ENCODE assay signal across 16 mouse cellular contexts in the genomic region with DNA sequence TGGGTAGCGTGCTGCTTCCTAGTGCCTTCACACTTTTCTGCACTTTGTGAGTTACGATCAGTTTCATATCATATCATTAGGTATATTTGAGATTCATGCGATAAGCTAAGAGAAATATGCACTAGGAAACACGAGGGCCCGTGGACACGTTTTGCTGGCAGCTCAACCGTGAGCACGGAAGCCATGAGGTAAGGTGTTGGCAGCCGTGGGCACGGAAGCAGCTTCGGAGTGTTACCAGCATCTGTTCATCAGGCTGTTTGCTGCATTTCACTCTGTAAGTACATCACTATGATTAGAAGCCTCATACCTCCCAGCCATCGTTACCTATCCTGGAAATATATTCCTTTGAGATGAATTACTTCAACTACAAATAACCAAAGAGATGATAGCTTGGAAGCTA.
DNase-seq lines count a peak whose midpoint lies in the region; ATAC-seq and TF ChIP-seq lines count a peak whose summit lies in the region.
"Had no signal": no experiment of that assay in that cellular context is flagged by ENCODE, and none has a peak within 500 bp of the region (broad histone marks: within the 10 kb centered on the region; RNA-seq: fewer than 3 reads in every experiment).

No protein-coding gene starts in this region.

- no peaks in the 10 kb centered on the region for H3K4me1 ChIP-seq in neural tube, embryonic 15.5 days
- H3K4me1 ChIP-seq: lung, embryonic 15.5 days; neural tube, embryonic 13.5 days had no signal

- no peaks in the 10 kb centered on the region for H3K27me3 ChIP-seq in neural tube, embryonic 15.5 days (replicated peaks)
- H3K27me3 ChIP-seq: lung, embryonic 15.5 days; neural tube, embryonic 13.5 days had no signal

- TF ChIP-seq POLR2A in brain, embryonic 14.5 days (IDR thresholded peaks at IDR 0.05; ENCODE audit: borderline replicate concordance, extremely low read depth, insufficient read depth, insufficient read length, poor library complexity, severe bottlenecking), result no peak

- no peak overlapping the region for H3K4me2 ChIP-seq in neural tube, embryonic 15.5 days
- H3K4me2 ChIP-seq: hindbrain, embryonic 14.5 days; liver, embryonic 11.5 days; lung, embryonic 15.5 days; neural tube, embryonic 13.5 days had no signal

- no peak overlapping the region for H3K4me3 ChIP-seq in neural tube, embryonic 15.5 days (replicated peaks)
- H3K4me3 ChIP-seq: lung, embryonic 15.5 days; neural tube, embryonic 13.5 days had no signal

- WGBS in neural tube, embryonic 15.5 days, result 79% methylated on average over 12 of the region's 12 CpGs

- no peak overlapping the region for H3K9ac ChIP-seq in neural tube, embryonic 15.5 days (replicated peaks)
- H3K9ac ChIP-seq: hindbrain, embryonic 14.5 days; lung, embryonic 15.5 days; neural tube, embryonic 13.5 days had no signal

- no peaks in the 10 kb centered on the region for H3K36me3 ChIP-seq in neural tube, embryonic 15.5 days
- H3K36me3 ChIP-seq: lung, embryonic 15.5 days; neural tube, embryonic 13.5 days had no signal

- H3K9me3 ChIP-seq in neural tube, embryonic 15.5 days (replicated peaks), result no peaks in the 10 kb centered on the region
- H3K9me3 ChIP-seq: lung, embryonic 15.5 days; neural tube, embryonic 13.5 days had no signal

- ATAC-seq in neural tube, embryonic 15.5 days (ENCODE audit: low FRiP score), result no peak
- ATAC-seq: intestine, embryonic 16.5 days had no signal

- peak; percentile 2 to 26 for DNase-seq in frontal cortex, adult 2 months (ENCODE audit: extremely low spot score in 1 of 2, low spot score in 1 of 2)
- no peak for DNase-seq in frontal cortex, postnatal 14 days (ENCODE audit: low spot score in 2 of 2)
- peak; percentile 72 for DNase-seq in brain, embryonic 14.5 days (ENCODE audit: low read depth)
- peak; percentile 2 for DNase-seq in left cerebral cortex, adult 11 months (ENCODE audit: low spot score)
- peak; percentile 45 to 57 for DNase-seq in right cerebral cortex, adult 2 months (ENCODE audit: low spot score in 2 of 2)
- DNase-seq in urinary bladder, adult 18-20 months (ENCODE audit: low spot score in 2 of 2), result no peak
- DNase-seq: adrenal gland, adult 8-10 months; cerebellum, adult 9-10 months; thymus, postnatal 36 days had no signal

- no peak overlapping the region for H3K27ac ChIP-seq in neural tube, embryonic 15.5 days (replicated peaks)
- H3K27ac ChIP-seq: hindbrain, embryonic 14.5 days; kidney, postnatal 0 days; lung, embryonic 15.5 days; neural tube, embryonic 13.5 days had no signal

- no peak for TF ChIP-seq CTCF in brain, embryonic 14.5 days (IDR thresholded peaks at IDR 0.05; ENCODE audit: borderline replicate concordance, extremely low read depth, insufficient read depth, insufficient read length)

Comparison
In these comparisons a context has a peak if more than half of its experiments do, and no peak if none do; other contexts are left out.
1. DNase-seq: peak in frontal cortex, adult 2 months (2 of 2), brain, embryonic 14.5 days (single experiment), left cerebral cortex, adult 11 months (single experiment) and right cerebral cortex, adult 2 months (2 of 2); none in frontal cortex, postnatal 14 days (0 of 2) and urinary bladder, adult 18-20 months (0 of 2).